Mouse (Mus musculus) spleen, adult 2 months (tissue): ENCODE results near the gene Bmp2k.

Experiments
- CTCF ChIP-seq: fragments of 200-500 bp; IDR thresholded peaks from 2 replicates; pipeline ENCODE4 v1.5.1; 2011; ENCODE audit warnings: mild to moderate bottlenecking, inconsistent platforms; ENCODE audit not compliant: insufficient read depth, insufficient read length, insufficient replicate concordance; ENCODE audit errors: extremely low read depth
- POLR2A ChIP-seq: fragments of 200-500 bp; IDR thresholded peaks from 2 replicates; pipeline ENCODE4 v1.6.1; 2011; ENCODE audit warnings: low read depth, low read length, inconsistent platforms

DNA sequence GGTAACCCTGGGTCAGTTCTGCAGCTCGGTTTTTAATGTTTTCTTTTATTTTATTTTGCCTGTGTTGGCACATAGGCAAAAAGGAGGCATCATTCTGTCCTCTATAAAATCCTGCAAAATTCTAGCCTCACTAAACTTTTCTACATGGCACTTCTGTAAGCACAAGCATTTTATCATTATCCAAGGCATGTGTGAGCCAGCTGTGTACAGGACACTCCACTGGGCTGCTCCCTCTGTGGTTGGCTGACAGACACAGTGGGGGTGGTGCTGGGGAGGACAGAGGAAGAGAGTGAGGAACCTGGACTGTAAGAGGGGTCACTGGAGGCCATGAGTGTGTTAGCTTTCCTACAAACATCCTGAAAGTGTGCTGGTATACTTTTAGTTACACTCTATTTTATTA, 64.6 kb downstream of the Bmp2k start:
- no peak for TF ChIP-seq POLR2A
- no peak for TF ChIP-seq CTCF
